Mouse (Mus musculus) layer of hippocampus, adult 9-11 months (tissue): Measurements from ENCODE around the gene Wrb.

Source experiments
- DNase-seq: peaks from one replicate; pipeline ENCODE4 v3.0.0; 2022

The Wrb gene

GRCm38 (mm10) chr16:96159091-96159731 is 14.0 kb downstream of the Wrb start:
- DNase-seq = no peak

GRCm38 (mm10) chr16:96159794-96160346 is 14.7 kb downstream of the Wrb start:
- DNase-seq = no peak

- DNase-seq = no peak
Measured at GRCm38 (mm10) chr16:96160927-96161326, 15.7 kb downstream of the Wrb start.

- DNase-seq = no peak
Measured at GRCm38 (mm10) chr16:96161336-96161735, 16.1 kb downstream of the Wrb start.

GRCm38 (mm10) chr16:96165723-96166264 is 20.6 kb downstream of the Wrb start:
- DNase-seq = no peak

GRCm38 (mm10) chr16:96168837-96169236 is 23.6 kb downstream of the Wrb start:
- no peak for DNase-seq

GRCm38 (mm10) chr16:96173648-96174047 is 28.4 kb downstream of the Wrb start:
- no peak for DNase-seq

- no peak for DNase-seq
Measured at GRCm38 (mm10) chr16:96175399-96175798, 30.2 kb downstream of the Wrb start.

GRCm38 (mm10) chr16:96179156-96179555 is 33.9 kb downstream of the Wrb start:
- no peak for DNase-seq

GRCm38 (mm10) chr16:96187619-96188018 is 42.4 kb downstream of the Wrb start:
- no peak for DNase-seq

- peak; percentile 99 for DNase-seq
Measured at GRCm38 (mm10) chr16:96191531-96192506, 46.6 kb downstream of the Wrb start, which contains the start of gene Lca5l. Gene Lca5l (minus strand): TSS chr16:96192271.

GRCm38 (mm10) chr16:96199913-96200701 is 54.9 kb downstream of the Wrb start, which contains the start of gene Sh3bgr:
Gene Sh3bgr (plus strand): TSS chr16:96200450.
- DNase-seq = no peak

GRCm38 (mm10) chr16:96200702-96201028 is 55.5 kb downstream of the Wrb start:
- DNase-seq = no peak

- DNase-seq = no peak
Measured at GRCm38 (mm10) chr16:96201485-96202232, 56.5 kb downstream of the Wrb start.
